Mouse (Mus musculus): ENCODE measurements around the gene Dtx2. TPM values are rescaled to one million over a fixed set of nuclear protein-coding genes. Genes with fewer than 3 reads are reported as not detected.
"Not testable (repeated sequence)": the region's sequence is repeated elsewhere in the genome, so short reads cannot be mapped to it uniquely, and the experiment has no call there.

Gene Dtx2
- polyA plus RNA-seq, 1 experiment: 51.7 TPM

- no peak for DNase-seq (ENCODE audit: low read depth)
Observed at GRCm38 (mm10) chr5:136027612-136028311, 33.2 kb downstream of the Dtx2 start.

- DNase-seq (ENCODE audit: low read depth): no peak
Observed at GRCm38 (mm10) chr5:136034868-136035267, 40.3 kb downstream of the Dtx2 start.

- DNase-seq (ENCODE audit: low read depth): no peak
Observed at GRCm38 (mm10) chr5:136035285-136035684, 40.7 kb downstream of the Dtx2 start.

GRCm38 (mm10) chr5:136036667-136037066 lies 42.1 kb downstream of the Dtx2 start:
- no peak for DNase-seq (ENCODE audit: low read depth)

- no peak for DNase-seq (ENCODE audit: low read depth)
Observed at GRCm38 (mm10) chr5:136038258-136039214, 43.9 kb downstream of the Dtx2 start, which contains the start of gene Upk3b. Gene Upk3b (plus strand): TSS chr5:136038496.

- DNase-seq (ENCODE audit: low read depth): no peak
Observed at GRCm38 (mm10) chr5:136040210-136040609, 45.6 kb downstream of the Dtx2 start.

- DNase-seq (ENCODE audit: low read depth): no peak
Observed at GRCm38 (mm10) chr5:136041260-136041659, 46.7 kb downstream of the Dtx2 start.

GRCm38 (mm10) chr5:136041666-136042065 lies 47.1 kb downstream of the Dtx2 start:
- no peak for DNase-seq (ENCODE audit: low read depth)

- DNase-seq (ENCODE audit: low read depth): no peak
Observed at GRCm38 (mm10) chr5:136044865-136045264, 50.3 kb downstream of the Dtx2 start.

GRCm38 (mm10) chr5:136045408-136045807 lies 50.8 kb downstream of the Dtx2 start:
- DNase-seq (ENCODE audit: low read depth): no peak

- no peak for DNase-seq (ENCODE audit: low read depth)
Observed at GRCm38 (mm10) chr5:136045987-136046386, 51.4 kb downstream of the Dtx2 start.

- not testable (repeated sequence) for DNase-seq (ENCODE audit: low read depth)
Observed at GRCm38 (mm10) chr5:136048541-136048940, 53.9 kb downstream of the Dtx2 start.

GRCm38 (mm10) chr5:136049926-136050325 lies 55.3 kb downstream of the Dtx2 start:
- no peak for DNase-seq (ENCODE audit: low read depth)

GRCm38 (mm10) chr5:136051231-136052085 lies 56.9 kb downstream of the Dtx2 start:
- no peak for DNase-seq (ENCODE audit: low read depth)

GRCm38 (mm10) chr5:136052861-136053655 lies 58.5 kb downstream of the Dtx2 start:
- DNase-seq (ENCODE audit: low read depth): no peak

GRCm38 (mm10) chr5:136054301-136055077 lies 59.9 kb downstream of the Dtx2 start, which contains the start of gene Upk3bl:
Gene Upk3bl (plus strand): TSS chr5:136054492.
- no peak for DNase-seq (ENCODE audit: low read depth)

- no peak for DNase-seq (ENCODE audit: low read depth)
Observed at GRCm38 (mm10) chr5:136056062-136056461, 61.5 kb downstream of the Dtx2 start.

- DNase-seq (ENCODE audit: low read depth): no peak
Observed at GRCm38 (mm10) chr5:136057085-136057484, 62.5 kb downstream of the Dtx2 start.

GRCm38 (mm10) chr5:136061567-136061966 lies 67.0 kb downstream of the Dtx2 start:
- no peak for DNase-seq (ENCODE audit: low read depth)

GRCm38 (mm10) chr5:136063920-136064319 lies 69.3 kb downstream of the Dtx2 start:
- no peak for DNase-seq (ENCODE audit: low read depth)

Measured in gonadal fat pad, adult 2 months (tissue).